Mouse (Mus musculus) midbrain, embryonic 16.5 days (tissue): ENCODE data around the gene Tefm. TPM values are rescaled to one million over a fixed set of nuclear protein-coding genes. Genes with fewer than 3 reads are reported as not detected.

ENCODE experiments used
- ATAC-seq: fragments of 200-750 bp; cut with Nextera tagmentation; 2 replicates; pipeline ENCODE4 v1.8.0; 2017; ENCODE audit warnings: moderate TSS enrichment
- H3K27ac ChIP-seq: fragments of 300-500 bp; sonication (generic); 2 replicates; pipeline ENCODE4 v1.5.1; 2014; ENCODE audit warnings: mild to moderate bottlenecking, low read length, mixed read lengths
- H3K27me3 ChIP-seq: fragments of 300-500 bp; sonication (generic); 2 replicates; pipeline ENCODE4 v1.6.1; 2014; ENCODE audit warnings: low read depth, low read length, mixed read lengths; ENCODE audit not compliant: control insufficient read depth, insufficient read depth
- H3K36me3 ChIP-seq: fragments of 300-500 bp; sonication (generic); 2 replicates; pipeline ENCODE4 v1.6.1; 2014; ENCODE audit warnings: mild to moderate bottlenecking, low read length, moderate library complexity, mixed read lengths; ENCODE audit not compliant: control insufficient read depth, insufficient read depth
- H3K4me1 ChIP-seq: fragments of 300-500 bp; sonication (generic); 2 replicates; pipeline ENCODE4 v1.6.1; 2014; ENCODE audit warnings: mild to moderate bottlenecking, low read length, mixed read lengths; ENCODE audit not compliant: control insufficient read depth, insufficient read depth
- H3K4me2 ChIP-seq: fragments of 300-500 bp; sonication (generic); 2 replicates; pipeline ENCODE4 v1.6.1; 2014; ENCODE audit warnings: mild to moderate bottlenecking, low read length, mixed read lengths
- H3K4me3 ChIP-seq: fragments of 300-500 bp; sonication (generic); 2 replicates; pipeline ENCODE4 v1.5.1; 2014; ENCODE audit warnings: low read depth, mild to moderate bottlenecking, low read length, moderate library complexity, mixed read lengths
- H3K9ac ChIP-seq: fragments of 300-500 bp; sonication (generic); 2 replicates; pipeline ENCODE4 v1.6.1; 2014; ENCODE audit warnings: low read depth, low read length, mixed read lengths
- H3K9me3 ChIP-seq: fragments of 300-500 bp; sonication (generic); replicated peaks from 2 replicates; pipeline ENCODE4 v1.6.1; 2014; ENCODE audit warnings: mild to moderate bottlenecking, low read length, mixed read lengths; ENCODE audit not compliant: control insufficient read depth, poor library complexity, severe bottlenecking
- WGBS: fragments of 180-500 bp; shearing (Covaris S2); extraction: QIAGEN DNeasy Blood & Tissue Kit; methylation state at CpG from one replicate; pipeline ENCODE4 v1.1.7; 2014; 5-methylcytosine and 5-hydroxymethylcytosine counted together
- polyA plus RNA-seq: library from polyadenylated mRNA; unstranded; fragments of >200 nt; fragmentation: Nextera tagmentation; extraction: Ambion mirVana; gene quantifications from 2 replicates; pipeline ENCODE4 v1.2.1, GENCODE M21; 2015

Tefm gene
- polyA plus RNA-seq, 1 experiment from 2014 or later: 22.2 TPM

GRCm38 (mm10) chr11:80176911-80177895 lies 35.2 kb upstream of the Tefm start:
- 83% methylated on average over 11 of the region's 11 CpGs for WGBS
- Histone ChIP-seq H3K9me3 (no peaks in the 10 kb centered on the region), H3K36me3 (no peaks in the 10 kb centered on the region), H3K4me2 (no peak overlapping the region), H3K4me1 (no peaks in the 10 kb centered on the region), H3K27me3 (no peaks in the 10 kb centered on the region), H3K27ac (no peak overlapping the region), H3K4me3 (no peak overlapping the region), H3K9ac (no peak overlapping the region)
- ATAC-seq: no peak

DNA sequence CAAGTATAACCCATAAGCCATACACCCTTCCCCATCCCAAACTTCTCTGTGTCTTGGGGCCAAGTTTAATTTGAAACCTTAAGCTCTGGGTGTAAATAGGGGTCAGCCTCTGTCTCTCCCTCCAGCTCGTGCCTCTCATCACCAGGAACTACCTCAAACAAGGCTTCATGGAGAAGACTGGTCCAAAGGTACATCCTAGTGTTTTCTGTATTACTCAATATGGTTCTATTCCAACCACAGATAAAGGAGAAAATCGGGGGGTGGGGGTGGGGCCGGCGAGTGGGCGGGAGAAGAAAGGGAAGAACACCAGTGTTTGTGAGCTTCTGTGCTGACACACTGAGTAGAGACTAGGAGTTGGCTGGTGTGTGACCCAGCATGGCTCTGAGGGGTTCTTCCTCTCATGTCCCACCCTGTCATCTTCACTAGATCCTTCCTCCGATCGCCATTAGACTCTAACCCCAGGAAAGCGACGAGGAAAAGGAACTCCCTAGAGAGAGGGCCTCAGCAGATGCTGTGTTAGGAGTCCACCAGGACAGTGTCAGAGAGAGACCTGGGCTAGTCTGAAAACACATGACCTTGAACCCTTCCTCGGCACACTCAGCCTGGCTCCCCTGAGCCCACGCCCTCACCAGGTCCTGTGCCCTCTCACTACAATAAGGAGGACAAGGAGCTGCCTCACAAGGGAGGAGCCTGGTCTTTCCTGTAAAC lies 32.1 kb upstream of the Tefm start:
- Histone ChIP-seq H3K4me1 (no peaks in the 10 kb centered on the region), H3K27me3 (no peaks in the 10 kb centered on the region), H3K27ac (no peak overlapping the region), H3K36me3 (no peaks in the 10 kb centered on the region), H3K4me2 (no peak overlapping the region), H3K4me3 (no peak overlapping the region), H3K9me3 (no peaks in the 10 kb centered on the region), H3K9ac (no peak overlapping the region)
- 82% methylated on average over 11 of the region's 11 CpGs for WGBS
- no peak for ATAC-seq

DNA sequence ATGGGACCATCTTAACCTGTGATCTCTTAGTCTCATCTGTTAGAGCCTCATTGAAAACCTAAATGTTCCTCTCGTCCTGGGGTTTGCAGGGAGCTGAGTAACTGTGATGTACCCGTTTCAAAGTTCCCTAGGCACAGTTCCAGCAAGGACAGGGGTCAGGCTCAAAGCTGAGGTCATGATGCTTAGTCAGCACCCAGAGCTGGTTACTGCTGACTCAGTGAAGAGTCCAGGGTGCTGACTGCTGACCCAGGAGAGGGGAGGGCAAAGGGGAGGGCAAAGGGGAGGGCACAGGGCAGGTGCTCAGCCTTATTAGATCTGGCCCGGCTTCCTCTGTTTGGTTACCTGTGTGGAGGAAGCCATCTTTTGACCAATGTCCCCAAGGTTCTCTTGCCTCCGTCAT lies 29.9 kb upstream of the Tefm start:
- 73% methylated on average over 4 of the region's 4 CpGs for WGBS
- Histone ChIP-seq H3K9me3 (no peaks in the 10 kb centered on the region), H3K36me3 (no peaks in the 10 kb centered on the region), H3K27me3 (no peaks in the 10 kb centered on the region), H3K9ac (no peak overlapping the region), H3K4me2 (no peak overlapping the region), H3K4me3 (no peak overlapping the region), H3K4me1 (no peaks in the 10 kb centered on the region), H3K27ac (no peak overlapping the region)
- no peak for ATAC-seq

DNA sequence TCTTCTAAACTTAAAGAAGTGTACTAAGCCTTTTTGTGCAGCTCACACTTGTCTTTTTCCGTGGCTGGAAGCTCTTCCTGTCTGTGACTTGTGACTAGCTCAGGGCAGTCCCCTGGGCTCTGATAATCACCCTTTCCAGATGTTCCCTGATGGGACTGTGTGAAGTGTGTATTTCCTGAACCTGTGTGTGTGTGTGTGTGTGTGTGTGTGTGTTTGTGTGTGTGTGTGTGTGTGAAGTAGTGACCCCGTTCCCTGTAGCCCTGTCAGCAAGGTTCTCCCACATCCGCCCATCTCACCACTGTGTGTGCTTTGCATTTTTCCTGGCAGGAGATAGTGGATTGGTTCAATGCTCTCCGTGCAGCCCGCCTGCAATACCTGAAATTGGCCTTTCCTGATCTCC lies 28.4 kb upstream of the Tefm start:
- H3K4me3 ChIP-seq: no peak overlapping the region
- no peak overlapping the region for H3K9ac ChIP-seq
- no peak for ATAC-seq
- H3K36me3 ChIP-seq: no peaks in the 10 kb centered on the region
- no peaks in the 10 kb centered on the region for H3K9me3 ChIP-seq
- no peaks in the 10 kb centered on the region for H3K27me3 ChIP-seq
- H3K4me2 ChIP-seq: no peak overlapping the region
- H3K27ac ChIP-seq: no peak overlapping the region
- WGBS: 86% methylated on average over 5 of the region's 5 CpGs
- H3K4me1 ChIP-seq: no peaks in the 10 kb centered on the region

GRCm38 (mm10) chr11:80169629-80170028 lies 27.7 kb upstream of the Tefm start:
- no peaks in the 10 kb centered on the region for H3K9me3 ChIP-seq
- H3K4me2 ChIP-seq: no peak overlapping the region
- ATAC-seq: no peak
- H3K27ac ChIP-seq: no peak overlapping the region
- H3K4me1 ChIP-seq: no peaks in the 10 kb centered on the region
- WGBS: 83% methylated on average over 3 of the region's 3 CpGs
- no peaks in the 10 kb centered on the region for H3K27me3 ChIP-seq
- no peak overlapping the region for H3K4me3 ChIP-seq
- no peaks in the 10 kb centered on the region for H3K36me3 ChIP-seq
- H3K9ac ChIP-seq: no peak overlapping the region

DNA sequence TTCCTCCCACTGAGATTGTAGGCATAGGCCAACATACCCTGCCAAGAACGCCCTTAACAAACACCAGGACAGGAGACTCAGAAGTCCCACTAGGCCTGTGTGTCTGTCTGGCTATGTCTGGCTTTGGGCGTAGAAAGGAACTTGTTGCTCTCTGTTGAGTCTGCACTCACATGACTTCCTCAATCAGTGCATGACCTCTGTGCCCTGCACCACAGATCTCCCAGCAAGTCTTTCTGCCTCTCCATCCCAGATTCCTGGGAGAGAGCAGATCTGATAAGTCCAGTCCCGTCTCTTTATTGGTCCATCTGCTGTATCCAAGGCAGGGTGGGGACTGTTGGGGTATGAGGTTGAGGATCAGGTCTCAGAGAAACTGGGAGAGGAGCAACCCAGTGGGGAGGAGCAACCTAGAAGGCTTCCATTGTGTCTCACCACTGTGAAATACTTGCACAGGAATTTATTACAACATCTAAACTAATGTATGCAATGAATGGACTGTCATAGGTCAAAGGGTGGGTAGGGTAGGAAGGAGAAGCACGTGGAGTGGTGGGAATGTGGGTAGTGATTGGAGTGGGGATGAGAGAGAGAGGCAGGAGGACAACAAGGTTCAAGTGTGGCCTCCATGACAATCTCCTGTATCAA lies 26.8 kb upstream of the Tefm start:
- Histone ChIP-seq H3K9me3 (no peaks in the 10 kb centered on the region), H3K36me3 (no peaks in the 10 kb centered on the region), H3K4me1 (no peaks in the 10 kb centered on the region), H3K27me3 (no peaks in the 10 kb centered on the region), H3K4me2 (no peak overlapping the region), H3K27ac (no peak overlapping the region), H3K9ac (no peak overlapping the region), H3K4me3 (no peak overlapping the region)
- ATAC-seq: no peak
- WGBS: 85% methylated on average over 4 of the region's 4 CpGs

- Histone ChIP-seq H3K27ac (no peak overlapping the region), H3K4me2 (no peak overlapping the region), H3K36me3 (no peaks in the 10 kb centered on the region), H3K27me3 (no peaks in the 10 kb centered on the region), H3K9me3 (no peaks in the 10 kb centered on the region), H3K4me1 (no peaks in the 10 kb centered on the region), H3K4me3 (no peak overlapping the region), H3K9ac (no peak overlapping the region)
- WGBS: 93% methylated on average over 9 of the region's 9 CpGs
- no peak for ATAC-seq
Observed at GRCm38 (mm10) chr11:80168121-80168520, 26.1 kb upstream of the Tefm start.

- Histone ChIP-seq H3K9ac (no peak overlapping the region), H3K4me3 (no peak overlapping the region), H3K27ac (no peak overlapping the region), H3K4me2 (no peak overlapping the region), H3K9me3 (no peaks in the 10 kb centered on the region), H3K36me3 (no peaks in the 10 kb centered on the region), H3K4me1 (no peaks in the 10 kb centered on the region), H3K27me3 (no peaks in the 10 kb centered on the region)
- 45% methylated on average over 2 of the region's 2 CpGs for WGBS
- ATAC-seq: no peak
Observed at GRCm38 (mm10) chr11:80164224-80164623, 22.2 kb upstream of the Tefm start.
